Mouse (Mus musculus) left cerebral cortex, postnatal 25 days (tissue): ENCODE data around the gene Fbxo21. TPM values are rescaled to one million over a fixed set of nuclear protein-coding genes. Genes with fewer than 3 reads are reported as not detected.
A peak's percentile ranks its signal among the peaks of the same experiment; 100 is the strongest.

Source experiments
- DNase-seq, 2 experiments: peaks; one replicate each; pipeline ENCODE4 v3.0.0; 2022; ENCODE audit warnings: low spot score in 2 of 2, mixed read lengths in 1 of 2
- intact Hi-C: fragments of 180-260 bp; cut with DNase I; formaldehyde crosslinking; loops from one replicate; pipeline ENCODE4 v1.15.1; 2025
- total RNA-seq, 2 experiments: library from RNA; stranded (reverse); gene quantifications; 2 replicates each; pipeline ENCODE4 v1.2.3; 2021

Fbxo21 gene
- total RNA-seq, 2 experiments from 2014 or later = 105 to 110 TPM

- intact Hi-C loops = no loop called here
- DNase-seq = peak; percentile 46 to 49
Observed at GRCm38 (mm10) chr5:117977501-117978158, 1.1 kb downstream of the Fbxo21 start.

DNA sequence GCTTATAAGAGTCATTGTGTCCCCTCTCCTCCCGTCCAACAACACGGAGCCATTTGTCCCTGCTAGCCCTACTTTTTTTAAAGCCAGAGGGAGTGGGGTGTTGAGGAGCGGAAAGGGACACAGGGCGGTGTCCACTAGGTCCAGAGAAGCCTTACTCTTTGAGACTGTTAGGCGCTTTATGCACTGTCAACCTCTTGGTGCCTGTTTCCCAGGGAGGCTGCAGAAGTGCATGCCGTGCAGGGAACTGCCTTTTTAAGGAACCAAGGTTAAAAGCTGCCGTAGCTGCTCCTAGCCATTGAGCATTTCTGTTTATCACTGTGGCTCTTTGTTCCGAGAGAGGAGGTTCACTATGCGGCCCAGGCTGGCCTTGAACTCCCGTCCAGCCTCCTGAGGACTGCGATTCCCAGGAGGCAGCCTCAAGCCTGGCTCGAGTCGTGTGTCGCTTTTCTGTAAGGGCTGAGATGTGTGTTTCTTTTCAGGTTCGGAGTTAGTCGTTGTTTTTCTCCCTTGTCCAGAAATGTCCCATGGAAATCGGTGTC lies 1.7 kb downstream of the Fbxo21 start:
- intact Hi-C loops = no loop called here
- DNase-seq = no peak

DNA sequence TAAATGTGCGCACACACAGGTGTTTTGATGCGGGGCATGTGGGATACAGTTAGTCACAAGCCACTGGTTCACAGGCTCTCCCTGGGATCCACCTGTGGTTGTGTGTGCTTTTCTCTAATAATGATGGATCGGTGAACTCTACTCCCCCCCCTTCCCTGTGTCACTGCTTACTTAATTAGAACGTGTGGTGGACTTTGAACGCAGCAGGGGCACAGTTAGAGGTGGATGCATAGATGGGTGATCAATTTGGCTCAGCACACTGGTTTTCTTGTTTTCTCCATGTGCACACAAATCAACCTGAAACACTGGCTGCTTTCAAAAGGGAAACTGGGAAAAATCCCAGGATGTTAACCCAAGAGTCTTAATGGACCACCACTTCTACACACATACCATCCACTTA lies 2.6 kb downstream of the Fbxo21 start:
- intact Hi-C loops = no loop called here
- DNase-seq = no peak

GRCm38 (mm10) chr5:117980921-117981320 lies 4.4 kb downstream of the Fbxo21 start:
- intact Hi-C loops = no loop called here
- DNase-seq = no peak

- intact Hi-C loops = no loop called here
- no peak for DNase-seq
Observed at GRCm38 (mm10) chr5:117981943-117982342, 5.4 kb downstream of the Fbxo21 start.

DNA sequence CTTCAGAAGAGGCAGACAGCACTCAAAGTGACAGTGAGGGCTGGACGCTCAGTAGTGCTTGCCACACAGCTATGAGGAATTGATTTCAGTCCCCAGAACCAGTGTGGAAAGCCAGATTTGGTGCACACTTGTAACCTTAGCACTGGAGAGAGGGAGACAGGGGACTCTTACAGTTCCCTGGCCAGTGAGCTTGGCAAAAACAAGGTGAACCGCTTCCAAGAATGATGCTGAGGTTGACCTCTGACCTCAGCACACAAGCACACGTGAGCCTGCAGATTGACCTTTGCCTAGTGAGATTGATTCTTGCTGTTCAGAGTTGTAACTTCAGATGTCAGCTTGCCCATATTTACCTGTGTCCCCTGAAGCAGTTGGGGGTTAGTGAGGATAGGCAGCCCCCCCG lies 9.8 kb downstream of the Fbxo21 start:
- DNase-seq = no peak
- intact Hi-C loops = no loop called here

DNA sequence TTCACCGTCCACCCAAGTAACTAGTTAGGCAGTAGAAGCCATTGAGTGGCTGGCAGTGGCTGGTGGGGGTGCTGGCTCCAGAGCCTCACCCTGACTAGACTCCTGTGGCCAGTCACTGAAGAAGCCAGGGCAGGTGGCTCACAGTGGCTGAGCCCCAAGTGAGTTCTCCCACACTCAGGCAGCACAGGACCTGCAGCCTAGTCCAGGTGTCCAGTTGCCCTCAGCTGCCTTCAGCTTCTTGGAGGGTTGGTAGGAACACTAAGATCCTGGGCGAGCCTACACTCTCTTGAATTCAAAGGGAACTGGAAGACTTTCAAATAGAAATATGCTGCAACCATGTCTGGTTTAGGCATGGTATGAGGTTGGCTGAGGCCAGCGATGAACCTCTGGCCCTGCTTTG lies 11.4 kb downstream of the Fbxo21 start:
- intact Hi-C loops = no loop called here
- no peak for DNase-seq

DNA sequence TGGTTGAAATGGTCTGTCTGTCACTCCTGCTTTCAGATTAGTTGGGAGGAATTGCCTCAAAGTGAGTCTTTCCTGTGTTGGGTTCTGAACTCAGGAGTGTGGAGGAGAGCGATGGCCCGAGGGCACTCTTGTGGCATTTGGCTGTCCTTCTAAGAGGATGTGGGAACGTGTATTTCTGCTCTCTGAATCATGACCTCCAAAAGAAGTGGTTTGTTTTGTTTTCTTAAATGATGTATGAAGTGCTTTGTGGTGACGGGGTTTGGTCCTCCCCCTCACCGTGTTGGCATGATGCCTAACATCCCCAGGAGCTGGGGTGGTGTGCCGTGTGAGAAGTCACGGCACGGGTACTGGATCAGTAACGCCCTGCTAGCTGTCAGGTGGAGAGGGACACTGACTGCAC lies 11.8 kb downstream of the Fbxo21 start:
- intact Hi-C loops = no loop called here
- DNase-seq = no peak

DNA sequence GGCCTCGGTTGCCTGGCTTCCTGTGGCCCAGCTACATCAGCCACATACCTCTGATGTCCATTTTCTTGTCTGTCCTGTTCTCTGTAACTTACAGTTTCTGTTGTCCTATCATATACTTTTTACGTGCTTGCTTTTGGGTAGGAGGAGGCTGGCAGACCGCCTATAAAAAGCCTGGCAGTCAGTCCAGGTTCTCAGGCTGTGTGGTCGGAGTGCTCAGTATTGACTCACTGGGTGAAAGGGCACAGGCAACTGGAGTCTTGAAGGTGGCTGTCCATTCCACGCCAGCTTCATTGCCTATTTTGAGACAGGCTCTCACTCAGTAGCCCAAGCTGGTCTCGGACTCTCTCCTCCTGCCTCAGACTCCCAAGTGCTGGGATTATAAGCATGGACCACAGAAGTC lies 13.2 kb downstream of the Fbxo21 start:
- DNase-seq = no peak
- intact Hi-C loops = no loop called here

DNA sequence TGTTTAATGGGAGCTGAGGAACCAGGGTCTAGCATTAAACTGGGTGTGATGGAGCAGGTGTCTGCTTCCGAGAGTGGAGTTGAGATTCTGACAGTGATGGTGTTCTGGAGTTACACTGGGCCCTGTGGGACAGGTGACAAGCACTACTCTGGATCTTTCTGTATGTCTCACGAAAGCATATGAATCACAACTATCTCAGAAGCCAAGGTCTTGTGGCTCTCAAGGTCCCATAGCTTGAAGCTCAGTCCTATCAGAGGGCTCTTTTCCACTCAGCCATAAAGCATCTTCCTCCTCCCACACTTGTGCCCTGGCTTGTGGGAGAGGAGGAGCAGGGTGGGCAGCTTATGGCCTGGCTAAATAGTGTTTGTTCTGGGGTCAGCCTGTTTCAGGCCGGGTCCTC lies 14.4 kb downstream of the Fbxo21 start:
- intact Hi-C loops = no loop called here
- no peak for DNase-seq

DNA sequence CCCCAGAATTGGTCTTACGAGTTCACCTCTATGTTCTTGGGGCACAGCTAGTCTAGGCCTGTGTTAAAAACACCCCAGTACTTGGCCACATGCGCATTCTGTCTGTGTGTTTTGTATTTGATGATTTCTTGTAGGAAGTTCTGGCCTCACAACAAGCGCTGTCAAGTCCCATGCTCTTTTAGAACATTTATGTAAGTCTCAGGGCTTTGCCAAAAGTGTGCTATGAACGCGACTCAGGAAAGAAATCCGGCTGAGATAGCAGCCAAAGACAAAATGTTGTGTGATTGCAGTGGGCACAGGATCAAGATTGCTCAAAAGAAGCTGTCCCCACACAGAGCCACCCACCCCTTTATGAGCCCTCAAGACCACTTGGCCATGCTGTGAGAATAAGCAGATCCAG lies 17.0 kb downstream of the Fbxo21 start:
- intact Hi-C loops = no loop called here
- peak; percentile 51 to 83 for DNase-seq

GRCm38 (mm10) chr5:117995372-117995901 lies 18.9 kb downstream of the Fbxo21 start:
- intact Hi-C loops = no loop called here

DNA sequence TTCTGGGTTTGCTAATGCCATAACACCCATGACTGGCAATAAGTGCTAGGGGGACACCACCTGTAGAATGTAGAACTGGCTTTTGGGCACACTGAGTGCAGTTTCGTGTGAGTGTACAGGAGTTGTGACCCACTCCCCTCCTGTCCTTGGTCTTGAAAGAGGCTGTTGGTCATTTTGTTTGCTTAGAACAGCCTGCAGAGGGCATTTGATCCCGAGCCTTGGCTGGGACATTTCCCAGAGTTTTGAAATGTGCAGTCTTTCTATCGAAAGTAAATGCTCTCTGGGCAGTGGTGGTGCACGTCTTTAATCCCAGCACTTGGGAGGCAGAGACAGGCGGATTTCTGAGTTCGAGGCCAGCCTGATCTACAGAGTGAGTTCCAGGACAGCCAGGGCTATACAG lies 19.4 kb downstream of the Fbxo21 start:
- DNase-seq = no peak
- intact Hi-C loops = no loop called here

More at GRCm38 (mm10) chr5:117995372-117995901, 18.9 kb downstream of the Fbxo21 start:
- no peak for DNase-seq

- intact Hi-C loops = no loop called here
- no peak for DNase-seq
Observed at GRCm38 (mm10) chr5:117996581-117996980, 20.1 kb downstream of the Fbxo21 start.

DNA sequence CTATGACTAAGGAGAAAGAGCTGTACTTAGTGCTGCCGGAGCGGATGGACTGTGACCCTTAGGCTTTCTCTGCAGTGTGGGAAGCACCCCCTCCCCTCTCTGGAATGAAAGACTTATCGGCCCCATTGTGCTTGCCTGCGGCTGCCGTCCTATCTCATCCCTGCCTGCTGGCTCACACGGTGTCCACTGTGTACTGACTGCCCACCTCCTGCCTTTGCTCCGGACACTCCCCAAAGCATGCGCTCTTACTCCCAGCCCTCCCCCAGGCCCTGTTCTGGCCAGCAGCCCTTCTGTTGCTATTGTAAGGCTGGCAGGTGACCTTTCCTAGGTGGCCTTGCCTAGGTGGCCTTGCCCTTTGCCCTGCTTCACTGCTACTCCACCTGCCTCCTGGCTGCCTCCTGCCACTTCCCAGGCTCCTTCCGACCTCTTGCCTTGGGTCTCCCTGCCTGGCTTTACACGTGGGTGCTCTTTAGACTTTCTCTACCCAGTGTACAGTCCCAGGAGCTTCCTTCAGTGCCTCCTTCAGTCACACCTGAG lies 21.0 kb downstream of the Fbxo21 start:
- intact Hi-C loops = no loop called here
- no peak for DNase-seq

DNA sequence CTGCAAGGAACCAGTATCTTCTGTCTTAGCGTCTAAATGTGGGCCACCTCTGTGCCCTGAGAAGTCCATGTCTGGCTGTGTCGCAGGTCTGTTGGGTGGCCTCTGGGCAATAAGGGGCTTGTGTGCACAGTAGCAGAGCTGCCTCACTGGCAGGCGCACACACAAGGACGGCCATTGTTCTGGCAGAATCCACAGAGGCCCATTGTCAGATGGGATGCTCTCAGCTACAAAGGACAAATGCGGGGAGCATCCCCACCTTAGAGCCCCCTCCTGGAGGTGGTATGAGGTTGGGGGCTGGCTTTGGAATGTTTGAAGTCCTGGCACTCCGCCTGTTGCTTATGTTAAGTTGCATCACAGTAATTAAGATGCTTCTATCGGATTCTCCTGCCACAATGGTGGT lies 22.5 kb downstream of the Fbxo21 start:
- no peak for DNase-seq
- intact Hi-C loops = no loop called here

GRCm38 (mm10) chr5:117999584-117999983 lies 23.1 kb downstream of the Fbxo21 start:
- DNase-seq = peak; percentile 58 to 75
- intact Hi-C loops = no loop called here

GRCm38 (mm10) chr5:118002059-118002458 lies 25.5 kb downstream of the Fbxo21 start:
- peak; percentile 63 to 66 for DNase-seq
- intact Hi-C loops = loop anchor here (5.0 kb wide), 1 partner anchor 485 kb away; no protein-coding TSS in a partner anchor

DNA sequence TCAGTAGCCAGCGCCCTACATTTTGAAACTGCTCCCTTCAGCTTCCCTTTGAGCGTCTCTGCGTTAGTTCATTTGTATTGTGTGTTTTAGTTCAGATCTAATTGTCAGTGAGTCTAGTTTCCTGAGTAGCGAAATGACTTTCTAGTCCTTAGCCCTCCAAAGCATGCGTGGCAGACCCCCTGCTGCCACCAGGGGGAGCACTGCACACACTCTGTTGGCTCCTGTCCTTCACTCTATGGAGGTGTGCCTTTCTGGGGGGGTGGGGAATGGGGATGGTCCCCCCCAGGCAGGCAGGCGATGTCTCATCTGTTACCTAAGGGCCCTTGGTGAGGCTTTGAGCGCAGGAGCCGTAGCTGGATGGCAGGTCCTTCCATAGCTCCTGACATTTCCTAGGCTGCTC lies 28.1 kb downstream of the Fbxo21 start:
- intact Hi-C loops = loop anchor here (1.0 to 5.0 kb wide), 2 partner anchors 65 to 487 kb away; no protein-coding TSS in a partner anchor
- peak; percentile 67 to 72 for DNase-seq

GRCm38 (mm10) chr5:118005728-118006127 lies 29.2 kb downstream of the Fbxo21 start:
- intact Hi-C loops = no loop called here
- no peak for DNase-seq

GRCm38 (mm10) chr5:118008344-118008743 lies 31.8 kb downstream of the Fbxo21 start:
- DNase-seq = no peak
- intact Hi-C loops = no loop called here
